Mouse (Mus musculus): ENCODE data around the gene Slc7a7. TPM values are rescaled to one million over a fixed set of nuclear protein-coding genes. Genes with fewer than 3 reads are reported as not detected.

The Slc7a7 gene
- total and polyA plus RNA-seq, 2 experiments from 2014 or later = 2.4 to 7.7 TPM

DNA sequence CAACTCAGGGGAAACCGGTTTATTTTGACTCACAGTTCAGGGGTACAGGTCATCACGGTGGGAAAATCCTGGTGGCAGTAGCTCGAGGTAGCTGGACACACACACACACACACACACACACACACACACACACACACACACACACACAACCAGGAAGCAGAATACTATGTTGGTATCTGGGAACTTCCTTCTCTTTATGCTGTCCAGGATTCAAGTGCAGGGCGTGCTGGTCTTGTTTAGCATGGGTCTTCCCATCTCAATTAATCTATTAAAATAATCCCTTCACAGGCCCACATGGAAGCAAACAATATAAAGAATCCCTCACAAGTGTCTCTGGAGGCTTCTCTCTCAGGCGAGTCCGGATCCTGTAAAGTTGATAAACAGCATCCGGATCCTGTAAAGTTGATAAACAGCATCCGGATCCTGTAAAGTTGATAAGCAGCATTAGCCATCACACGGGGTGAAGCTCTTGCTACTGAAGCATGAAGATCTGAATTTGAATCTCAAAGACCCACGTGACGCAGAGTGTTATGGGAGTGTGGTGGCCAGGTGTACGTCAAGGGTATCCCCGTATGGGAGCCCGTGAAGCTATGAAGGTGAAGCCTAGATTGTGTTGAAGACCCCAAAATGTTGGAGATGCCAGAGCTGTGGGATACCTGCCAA lies 40.5 kb upstream of the Slc7a7 start:
- Histone ChIP-seq H3K4me2 (ENCODE audit: low read depth, low read length, poor library complexity, severe bottlenecking) (no peak overlapping the region), H3K9ac (replicated peaks; ENCODE audit: low read length, poor library complexity, severe bottlenecking) (no peak overlapping the region), H3K4me3 (ENCODE audit: low read depth, low read length) (no peak overlapping the region), H3K36me3 (ENCODE audit: insufficient read depth, low read length) (no peaks in the 10 kb centered on the region), H3K27me3 (ENCODE audit: insufficient read depth, low read length) (no peaks in the 10 kb centered on the region), H3K27ac (ENCODE audit: low read depth, low read length) (no peak overlapping the region), H3K4me1 (ENCODE audit: insufficient read depth, low read length) (no peaks in the 10 kb centered on the region), H3K9me3 (ENCODE audit: low read length) (no peaks in the 10 kb centered on the region)
- DNase-seq (ENCODE audit: low spot score) (no peak), ATAC-seq (ENCODE audit: low FRiP score) (no peak)
- no peak for TF ChIP-seq CTCF (IDR thresholded peaks at IDR 0.05)
- 89% methylated on average over 14 of the region's 14 CpGs for whole genome bisulfite sequencing

DNA sequence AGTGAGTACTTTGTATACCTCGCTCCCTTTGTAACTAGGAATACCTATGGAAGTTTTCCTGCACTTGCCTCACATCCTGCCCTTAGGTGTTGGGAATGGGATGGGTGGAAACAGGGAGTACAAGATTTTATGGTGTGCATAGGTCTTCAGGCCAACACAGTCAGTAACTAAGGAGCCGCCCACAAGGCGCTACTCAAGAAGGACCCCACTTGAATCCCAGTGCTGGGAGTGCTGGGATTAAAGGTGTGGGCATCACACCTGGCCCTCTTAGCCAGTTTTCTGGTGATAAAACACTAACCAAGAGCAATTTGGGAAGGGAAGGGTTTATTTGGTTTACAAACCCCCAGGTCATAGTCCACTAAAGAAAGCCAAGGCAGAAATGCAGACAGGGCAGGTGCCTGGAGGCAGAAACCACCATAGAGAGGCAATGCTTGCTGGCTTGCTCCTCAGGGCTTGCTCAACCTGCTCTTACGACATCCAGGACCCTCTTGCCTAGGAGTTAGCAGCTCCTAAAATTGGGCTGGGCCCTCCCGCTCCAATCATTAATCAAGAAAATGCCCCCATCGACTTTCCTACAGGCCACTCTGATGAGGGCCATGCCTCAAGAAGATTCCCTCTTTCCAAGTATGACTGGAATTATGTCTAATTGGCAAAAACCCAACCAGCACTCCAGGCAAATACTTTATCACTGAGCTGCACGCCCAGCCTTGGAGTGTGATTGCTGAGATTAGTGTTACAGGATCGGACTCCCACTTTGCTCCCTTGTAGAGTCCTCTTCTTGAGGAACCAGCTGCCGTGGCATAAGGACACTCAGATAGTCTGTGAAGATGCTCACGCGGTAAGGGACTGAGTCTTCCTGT lies 37.3 kb upstream of the Slc7a7 start:
- no peak for ATAC-seq (ENCODE audit: low FRiP score)
- H3K4me2 ChIP-seq (ENCODE audit: low read depth, low read length, poor library complexity, severe bottlenecking) = no peak overlapping the region
- H3K4me1 ChIP-seq (ENCODE audit: insufficient read depth, low read length) = no peaks in the 10 kb centered on the region
- no peak overlapping the region for H3K4me3 ChIP-seq (ENCODE audit: low read depth, low read length)
- TF ChIP-seq CTCF (IDR thresholded peaks at IDR 0.05) = no peak
- H3K9me3 ChIP-seq (ENCODE audit: low read length) = no peaks in the 10 kb centered on the region
- no peaks in the 10 kb centered on the region for H3K36me3 ChIP-seq (ENCODE audit: insufficient read depth, low read length)
- H3K27me3 ChIP-seq (ENCODE audit: insufficient read depth, low read length) = no peaks in the 10 kb centered on the region
- H3K27ac ChIP-seq (ENCODE audit: low read depth, low read length) = no peak overlapping the region
- no peak overlapping the region for H3K9ac ChIP-seq (replicated peaks; ENCODE audit: low read length, poor library complexity, severe bottlenecking)
- DNase-seq (ENCODE audit: low spot score) = no peak
- 84% methylated on average over 11 of the region's 11 CpGs for WGBS

DNA sequence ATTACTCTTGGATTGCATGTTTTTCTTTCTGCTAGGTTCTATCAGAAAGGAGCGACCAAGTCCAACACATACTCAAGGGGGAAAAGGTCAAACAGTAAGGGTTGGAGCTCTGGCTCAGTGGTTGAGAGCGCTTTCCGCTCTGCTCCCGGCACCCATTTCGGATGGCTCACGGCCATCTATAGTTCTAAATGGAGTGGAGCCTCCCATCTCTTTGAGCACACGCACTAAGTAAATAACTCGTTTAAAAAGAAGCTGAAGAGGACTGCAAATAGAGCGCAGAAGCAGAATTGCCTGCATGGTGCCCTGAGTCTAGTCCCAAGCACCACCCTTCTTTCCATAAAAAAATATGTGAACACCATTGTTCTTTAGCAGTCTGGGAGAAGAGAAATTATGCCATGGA lies 36.0 kb upstream of the Slc7a7 start:
- H3K4me2 ChIP-seq (ENCODE audit: low read depth, low read length, poor library complexity, severe bottlenecking) = no peak overlapping the region
- ATAC-seq (ENCODE audit: low FRiP score) (no peak), DNase-seq (ENCODE audit: low spot score) (no peak)
- H3K27ac ChIP-seq (ENCODE audit: low read depth, low read length) = no peak overlapping the region
- H3K36me3 ChIP-seq (ENCODE audit: insufficient read depth, low read length) = no peaks in the 10 kb centered on the region
- WGBS = 91% methylated on average over 9 of the region's 9 CpGs
- TF ChIP-seq CTCF (IDR thresholded peaks at IDR 0.05) = no peak
- no peak overlapping the region for H3K9ac ChIP-seq (replicated peaks; ENCODE audit: low read length, poor library complexity, severe bottlenecking)
- no peaks in the 10 kb centered on the region for H3K4me1 ChIP-seq (ENCODE audit: insufficient read depth, low read length)
- H3K27me3 ChIP-seq (ENCODE audit: insufficient read depth, low read length) = no peaks in the 10 kb centered on the region
- H3K9me3 ChIP-seq (ENCODE audit: low read length) = no peaks in the 10 kb centered on the region
- H3K4me3 ChIP-seq (ENCODE audit: low read depth, low read length) = no peak overlapping the region

DNA sequence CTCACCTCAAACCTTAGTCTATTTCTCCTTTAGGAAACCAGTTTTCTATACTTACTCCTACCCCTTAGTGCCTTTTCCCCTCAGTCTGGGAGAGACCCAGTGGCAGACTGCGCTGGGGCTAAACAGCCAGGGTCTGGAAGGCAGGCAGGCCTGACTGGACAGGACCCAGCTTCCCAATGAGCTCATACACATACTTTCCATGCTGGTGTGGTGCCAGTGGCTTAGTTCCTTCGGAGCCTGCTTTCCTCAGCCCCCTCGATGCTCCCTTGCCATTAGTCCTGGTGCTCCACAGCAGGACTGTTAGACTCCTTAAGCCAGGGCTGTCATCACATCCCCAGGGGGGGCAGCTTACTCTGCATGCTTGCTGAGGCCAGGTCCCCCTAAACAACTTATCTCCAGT lies 27.9 kb upstream of the Slc7a7 start:
- Histone ChIP-seq H3K9me3 (ENCODE audit: low read length) (no peaks in the 10 kb centered on the region), H3K4me1 (ENCODE audit: insufficient read depth, low read length) (no peaks in the 10 kb centered on the region), H3K36me3 (ENCODE audit: insufficient read depth, low read length) (no peaks in the 10 kb centered on the region), H3K4me3 (ENCODE audit: low read depth, low read length) (no peak overlapping the region), H3K4me2 (ENCODE audit: low read depth, low read length, poor library complexity, severe bottlenecking) (no peak overlapping the region), H3K9ac (replicated peaks; ENCODE audit: low read length, poor library complexity, severe bottlenecking) (no peak overlapping the region), H3K27ac (ENCODE audit: low read depth, low read length) (no peak overlapping the region), H3K27me3 (ENCODE audit: insufficient read depth, low read length) (no peaks in the 10 kb centered on the region)
- no peak for TF ChIP-seq CTCF (IDR thresholded peaks at IDR 0.05)
- WGBS = 47% methylated on average over 3 of the region's 3 CpGs
- DNase-seq (ENCODE audit: low spot score) (no peak), ATAC-seq (ENCODE audit: low FRiP score) (no peak)

DNA sequence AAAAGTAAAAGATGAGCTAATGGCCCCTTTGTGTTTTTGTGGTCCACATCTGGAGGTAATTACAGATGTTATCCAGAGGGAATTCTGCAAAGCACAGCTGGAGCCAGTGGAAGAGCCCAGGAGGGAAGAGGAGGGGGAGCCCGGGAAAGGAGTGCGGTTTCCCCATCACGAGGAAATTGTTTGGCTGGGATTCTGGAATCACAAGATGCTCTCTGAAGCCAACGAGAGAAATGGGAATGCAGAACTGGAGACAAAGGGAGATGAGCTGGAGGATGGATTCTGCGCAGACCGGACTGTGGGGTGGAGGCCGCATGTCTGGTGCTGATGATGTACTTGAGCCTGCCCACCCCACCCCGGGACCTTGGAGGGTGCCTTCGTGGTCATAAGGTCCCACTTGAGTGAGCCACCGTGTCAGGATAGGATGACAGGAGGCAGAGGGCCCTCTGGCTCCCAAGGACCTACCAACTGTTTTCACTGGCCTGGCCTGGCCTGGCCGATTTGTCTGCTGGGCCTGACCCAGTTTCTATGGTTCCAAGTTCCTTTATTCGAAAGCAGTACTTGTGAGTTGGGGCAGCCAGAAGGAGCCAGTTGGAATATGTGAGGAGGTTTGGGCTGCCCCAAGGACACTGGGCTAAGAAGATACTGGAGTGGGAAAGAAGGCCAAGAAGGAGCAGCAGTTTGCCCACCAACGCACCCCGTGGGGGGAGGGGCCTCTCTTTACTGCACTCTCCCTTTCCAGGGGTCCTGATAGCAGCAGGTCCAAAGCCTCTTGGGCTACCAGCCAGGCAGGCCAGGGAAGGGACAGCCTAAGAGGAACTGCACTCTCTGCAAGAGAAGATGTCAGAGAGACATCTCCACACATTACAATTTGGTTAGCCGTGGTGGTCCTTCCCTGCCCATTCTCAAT lies 26.4 kb upstream of the Slc7a7 start:
- H3K36me3 ChIP-seq (ENCODE audit: insufficient read depth, low read length) = no peaks in the 10 kb centered on the region
- WGBS = 69% methylated on average over 15 of the region's 15 CpGs
- no peak overlapping the region for H3K9ac ChIP-seq (replicated peaks; ENCODE audit: low read length, poor library complexity, severe bottlenecking)
- no peak for ATAC-seq (ENCODE audit: low FRiP score)
- H3K27ac ChIP-seq (ENCODE audit: low read depth, low read length) = no peak overlapping the region
- H3K27me3 ChIP-seq (ENCODE audit: insufficient read depth, low read length) = no peaks in the 10 kb centered on the region
- no peaks in the 10 kb centered on the region for H3K9me3 ChIP-seq (ENCODE audit: low read length)
- no peak for DNase-seq (ENCODE audit: low spot score)
- no peaks in the 10 kb centered on the region for H3K4me1 ChIP-seq (ENCODE audit: insufficient read depth, low read length)
- H3K4me2 ChIP-seq (ENCODE audit: low read depth, low read length, poor library complexity, severe bottlenecking) = no peak overlapping the region
- no peak overlapping the region for H3K4me3 ChIP-seq (ENCODE audit: low read depth, low read length)
- no peak for TF ChIP-seq CTCF (IDR thresholded peaks at IDR 0.05)
